Mouse (Mus musculus): ENCODE results near the gene Ndel1. TPM values are rescaled to one million over a fixed set of nuclear protein-coding genes. Genes with fewer than 3 reads are reported as not detected.

Ndel1 gene
- total and polyA plus RNA-seq, 3 experiments: 45.5 to 63.7 (median 60.4) TPM

- 79% methylated on average over 5 of the region's 5 CpGs for WGBS
Measured at GRCm38 (mm10) chr11:68902823-68903222, 31.2 kb upstream of the Ndel1 start.

GRCm38 (mm10) chr11:68902367-68902766 lies 30.7 kb upstream of the Ndel1 start:
- intact Hi-C loops (cut with DNase I): no loop called here
- H3K4me1 ChIP-seq (ENCODE audit: control insufficient read depth, insufficient read depth, low read length): peaks cover 7% of the 10 kb centered on the region
- no peaks in the 10 kb centered on the region for H3K27me3 ChIP-seq (ENCODE audit: control insufficient read depth, insufficient read depth, low read length)
- no peak overlapping the region; the same call in 1 of the 2 replicates for H3K27ac ChIP-seq
- WGBS: 3% methylated on average over 11 of the region's 11 CpGs
- no peak for TF ChIP-seq CTCF (IDR thresholded peaks at IDR 0.05)
- no peak for TF ChIP-seq EP300 (IDR thresholded peaks at IDR 0.05; ENCODE audit: insufficient read depth, low read depth, low read length)
- no peak for TF ChIP-seq POLR2A (IDR thresholded peaks at IDR 0.05; ENCODE audit: insufficient read depth, low read depth, low read length)
- H3K4me3 ChIP-seq: peak overlapping the region; percentile 27; the same call in 1 of the 2 replicates
- H3K79me2 ChIP-seq (replicated peaks; ENCODE audit: control insufficient read depth, insufficient read depth, low read length): no peaks in the 10 kb centered on the region
- peak overlapping the region; percentile 41 for H3K9ac ChIP-seq (ENCODE audit: low read depth, low read length)
- DNase-seq: no peak
- H3K36me3 ChIP-seq (ENCODE audit: control insufficient read depth, insufficient read depth, low read length): peaks cover 17% of the 10 kb centered on the region

More at GRCm38 (mm10) chr11:68902823-68903222, 31.2 kb upstream of the Ndel1 start:
- no peak for DNase-seq
- TF ChIP-seq CTCF (IDR thresholded peaks at IDR 0.05) (no peak), EP300 (IDR thresholded peaks at IDR 0.05; ENCODE audit: insufficient read depth, low read depth, low read length) (no peak), POLR2A (IDR thresholded peaks at IDR 0.05; ENCODE audit: insufficient read depth, low read depth, low read length) (no peak)
- intact Hi-C loops (cut with DNase I): no loop called here
- Histone ChIP-seq H3K4me3 (no peak overlapping the region), H3K36me3 (ENCODE audit: control insufficient read depth, insufficient read depth, low read length) (peaks cover 17% of the 10 kb centered on the region), H3K9ac (ENCODE audit: low read depth, low read length) (no peak overlapping the region), H3K79me2 (replicated peaks; ENCODE audit: control insufficient read depth, insufficient read depth, low read length) (no peaks in the 10 kb centered on the region), H3K27me3 (ENCODE audit: control insufficient read depth, insufficient read depth, low read length) (no peaks in the 10 kb centered on the region), H3K4me1 (ENCODE audit: control insufficient read depth, insufficient read depth, low read length) (peaks cover 7% of the 10 kb centered on the region), H3K27ac (no peak overlapping the region)

- no peak for DNase-seq
- TF ChIP-seq CTCF (IDR thresholded peaks at IDR 0.05) (no peak), POLR2A (IDR thresholded peaks at IDR 0.05; ENCODE audit: insufficient read depth, low read depth, low read length) (no peak)
- Histone ChIP-seq H3K27ac (peak overlapping the region; percentile 87), H3K79me2 (replicated peaks; ENCODE audit: control insufficient read depth, insufficient read depth, low read length) (no peaks in the 10 kb centered on the region), H3K27me3 (ENCODE audit: control insufficient read depth, insufficient read depth, low read length) (no peaks in the 10 kb centered on the region), H3K36me3 (ENCODE audit: control insufficient read depth, insufficient read depth, low read length) (peaks cover 17% of the 10 kb centered on the region), H3K9ac (ENCODE audit: low read depth, low read length) (peak overlapping the region; percentile 94), H3K4me1 (ENCODE audit: control insufficient read depth, insufficient read depth, low read length) (peaks cover 5% of the 10 kb centered on the region), H3K4me3 (peak overlapping the region; percentile 87)
- WGBS: 2% methylated on average over 10 of the region's 10 CpGs
- intact Hi-C loops (cut with DNase I): no loop called here
Measured at GRCm38 (mm10) chr11:68902047-68902364, 30.3 kb upstream of the Ndel1 start.

- H3K9ac ChIP-seq (ENCODE audit: low read depth, low read length): peak within 1 kb of the TSS; percentile 94
- peak within 1 kb of the TSS; percentile 87 for H3K27ac ChIP-seq
- no peaks in the 10 kb centered on the region for H3K79me2 ChIP-seq (replicated peaks; ENCODE audit: control insufficient read depth, insufficient read depth, low read length)
- intact Hi-C loops (cut with DNase I): no loop called here
- TF ChIP-seq CTCF (IDR thresholded peaks at IDR 0.05) (no peak), POLR2A (IDR thresholded peaks at IDR 0.05; ENCODE audit: insufficient read depth, low read depth, low read length) (peak; percentile 96), EP300 (IDR thresholded peaks at IDR 0.05; ENCODE audit: insufficient read depth, low read depth, low read length) (peak; percentile 89)
- peak; percentile 97 to 99 for DNase-seq
- WGBS: under 1% methylated on average over 52 of the region's 52 CpGs
- peaks cover 17% of the 10 kb centered on the region for H3K36me3 ChIP-seq (ENCODE audit: control insufficient read depth, insufficient read depth, low read length)
- peak within 1 kb of the TSS; percentile 87 for H3K4me3 ChIP-seq
- no peaks in the 10 kb centered on the region for H3K27me3 ChIP-seq (ENCODE audit: control insufficient read depth, insufficient read depth, low read length)
- peaks cover 3% of the 10 kb centered on the region for H3K4me1 ChIP-seq (ENCODE audit: control insufficient read depth, insufficient read depth, low read length)
Measured at GRCm38 (mm10) chr11:68901351-68902046, 29.8 kb upstream of the Ndel1 start, which contains the start of gene Rpl26. TSS of gene Rpl26 (plus strand) at chr11:68901583.

- Histone ChIP-seq H3K27ac (no peak overlapping the region), H3K9ac (ENCODE audit: low read depth, low read length) (peak overlapping the region; percentile 37), H3K27me3 (ENCODE audit: control insufficient read depth, insufficient read depth, low read length) (no peaks in the 10 kb centered on the region), H3K4me3 (peak overlapping the region; percentile 87), H3K4me1 (ENCODE audit: control insufficient read depth, insufficient read depth, low read length) (peaks cover 3% of the 10 kb centered on the region; the same call in 1 of the 2 replicates), H3K36me3 (ENCODE audit: control insufficient read depth, insufficient read depth, low read length) (peaks cover 17% of the 10 kb centered on the region), H3K79me2 (replicated peaks; ENCODE audit: control insufficient read depth, insufficient read depth, low read length) (no peaks in the 10 kb centered on the region)
- WGBS: 26% methylated on average over 31 of the region's 31 CpGs
- no peak for DNase-seq
- intact Hi-C loops (cut with DNase I): no loop called here
- TF ChIP-seq CTCF (IDR thresholded peaks at IDR 0.05): no peak
- no peak for TF ChIP-seq EP300 (IDR thresholded peaks at IDR 0.05; ENCODE audit: insufficient read depth, low read depth, low read length)
- TF ChIP-seq POLR2A (IDR thresholded peaks at IDR 0.05; ENCODE audit: insufficient read depth, low read depth, low read length): no peak
Measured at GRCm38 (mm10) chr11:68900519-68901350, 29.1 kb upstream of the Ndel1 start.

GRCm38 (mm10) chr11:68899815-68900214 lies 28.2 kb upstream of the Ndel1 start:
- Histone ChIP-seq H3K4me1 (ENCODE audit: control insufficient read depth, insufficient read depth, low read length) (no peaks in the 10 kb centered on the region; the same call in 1 of the 2 replicates), H3K27ac (no peak overlapping the region), H3K79me2 (replicated peaks; ENCODE audit: control insufficient read depth, insufficient read depth, low read length) (no peaks in the 10 kb centered on the region), H3K36me3 (ENCODE audit: control insufficient read depth, insufficient read depth, low read length) (peaks cover 13% of the 10 kb centered on the region), H3K27me3 (ENCODE audit: control insufficient read depth, insufficient read depth, low read length) (no peaks in the 10 kb centered on the region), H3K4me3 (no peak overlapping the region), H3K9ac (ENCODE audit: low read depth, low read length) (no peak overlapping the region)
- DNase-seq: no peak
- WGBS: 84% methylated on average over 8 of the region's 8 CpGs
- TF ChIP-seq EP300 (IDR thresholded peaks at IDR 0.05; ENCODE audit: insufficient read depth, low read depth, low read length) (no peak), POLR2A (IDR thresholded peaks at IDR 0.05; ENCODE audit: insufficient read depth, low read depth, low read length) (no peak), CTCF (IDR thresholded peaks at IDR 0.05) (no peak)
- intact Hi-C loops (cut with DNase I): no loop called here

Measured in heart, adult 2 months (tissue).